Mouse (Mus musculus) neural tube, embryonic 14.5 days (tissue): ENCODE results near the gene Ubb. TPM values are rescaled to one million over a fixed set of nuclear protein-coding genes. Genes with fewer than 3 reads are reported as not detected.

ENCODE experiments used
- ATAC-seq: fragments of 200-750 bp; cut with Nextera tagmentation; 2 replicates; pipeline ENCODE4 v1.8.0; 2017; ENCODE audit warnings: low read depth, mild to moderate bottlenecking, moderate TSS enrichment, moderate library complexity
- H3K27ac ChIP-seq: fragments of 300-500 bp; sonication (generic); 2 replicates; pipeline ENCODE4 v1.5.1; 2014; ENCODE audit warnings: low read depth, mild to moderate bottlenecking, control low read depth, low read length, moderate library complexity, mixed read lengths
- H3K27me3 ChIP-seq: fragments of 300-500 bp; sonication (generic); 2 replicates; pipeline ENCODE4 v1.6.1; 2014; ENCODE audit warnings: low read length; ENCODE audit not compliant: control insufficient read depth, insufficient read depth
- H3K36me3 ChIP-seq: fragments of 300-500 bp; sonication (generic); 2 replicates; pipeline ENCODE4 v1.6.1; 2014; ENCODE audit warnings: low read length, mixed read lengths; ENCODE audit not compliant: control insufficient read depth, insufficient read depth
- H3K4me1 ChIP-seq: fragments of 300-500 bp; sonication (generic); 2 replicates; pipeline ENCODE4 v1.6.1; 2014; ENCODE audit warnings: low read length; ENCODE audit not compliant: control insufficient read depth, insufficient read depth
- H3K4me2 ChIP-seq: fragments of 300-500 bp; sonication (generic); 2 replicates; pipeline ENCODE4 v1.6.1; 2014; ENCODE audit warnings: mild to moderate bottlenecking, low read depth, low read length, control low read depth
- H3K4me3 ChIP-seq: fragments of 300-500 bp; sonication (generic); 2 replicates; pipeline ENCODE4 v1.5.1; 2014; ENCODE audit warnings: low read depth, low read length, control low read depth, mixed read lengths
- H3K9ac ChIP-seq: fragments of 300-500 bp; sonication (generic); replicated peaks from 2 replicates; pipeline ENCODE4 v1.6.1; 2014; ENCODE audit warnings: low read depth, mild to moderate bottlenecking, control low read depth, low read length, mixed read lengths
- H3K9me3 ChIP-seq: fragments of 300-500 bp; sonication (generic); 2 replicates; pipeline ENCODE4 v1.6.1; 2016; ENCODE audit warnings: low read length; ENCODE audit not compliant: control insufficient read depth
- WGBS: fragments of 180-500 bp; shearing (Covaris S2); extraction: QIAGEN DNeasy Blood & Tissue Kit; methylation state at CpG from one replicate; pipeline ENCODE4 v1.1.7; 2014; 5-methylcytosine and 5-hydroxymethylcytosine counted together
- polyA plus RNA-seq: library from polyadenylated mRNA; unstranded; fragments of >200 nt; fragmentation: Nextera tagmentation; extraction: Ambion mirVana; gene quantifications from 2 replicates; pipeline ENCODE4 v1.2.1, GENCODE M21; 2014

Ubb gene
- polyA plus RNA-seq, 1 experiment from 2014 or later, result 4,516 TPM

DNA sequence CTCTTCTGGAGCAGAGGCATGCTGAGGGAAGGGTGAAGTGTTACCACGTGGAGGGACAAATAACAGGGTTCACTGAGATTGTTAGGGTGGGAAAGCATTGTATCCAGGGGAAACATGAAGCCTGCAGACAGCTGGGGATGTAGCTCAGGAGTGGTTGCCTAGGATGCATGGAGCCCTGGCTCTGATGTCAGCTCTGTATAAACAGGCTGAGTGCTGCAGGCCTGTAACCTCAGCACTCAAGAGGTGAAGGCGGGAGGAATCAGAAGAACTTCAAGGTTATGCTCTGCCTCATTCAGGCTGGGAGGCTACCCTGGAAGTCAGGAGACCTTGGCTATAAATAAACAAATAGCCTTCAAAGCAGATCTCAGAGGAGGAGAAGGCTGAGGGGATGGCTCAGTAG, 32.0 kb upstream of the Ubb start:
- H3K9me3 ChIP-seq, result no peaks in the 10 kb centered on the region
- no peaks in the 10 kb centered on the region for H3K36me3 ChIP-seq
- ATAC-seq, result no peak
- no peak overlapping the region for H3K9ac ChIP-seq
- no peaks in the 10 kb centered on the region for H3K27me3 ChIP-seq
- H3K4me1 ChIP-seq, result no peaks in the 10 kb centered on the region
- no peak overlapping the region for H3K4me2 ChIP-seq
- no peak overlapping the region for H3K4me3 ChIP-seq
- no peak overlapping the region for H3K27ac ChIP-seq
- WGBS, result 34% methylated on average over 2 of the region's 2 CpGs

DNA sequence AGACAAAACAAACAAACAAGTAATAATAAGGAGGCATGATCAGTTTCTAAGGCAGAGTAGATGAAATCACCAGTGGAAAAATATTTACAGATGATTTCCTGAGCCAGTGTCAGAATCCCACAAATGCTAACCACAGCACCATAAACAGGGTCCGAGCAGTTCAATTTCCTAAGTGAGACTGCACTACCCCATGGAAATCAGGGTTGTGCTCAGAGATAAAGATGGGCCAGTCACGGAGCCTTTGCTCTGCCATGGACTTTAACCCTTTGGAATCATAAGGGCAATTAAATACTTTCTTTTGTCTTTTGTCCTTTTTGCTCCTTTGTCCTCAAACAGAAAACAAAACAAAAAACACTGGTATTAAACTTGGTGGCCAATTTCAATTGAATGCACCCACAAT, 28.7 kb upstream of the Ubb start:
- Histone ChIP-seq H3K36me3 (no peaks in the 10 kb centered on the region; the same call in 1 of the 2 replicates), H3K9ac (no peak overlapping the region), H3K27me3 (no peaks in the 10 kb centered on the region), H3K4me3 (no peak overlapping the region), H3K4me2 (no peak overlapping the region), H3K9me3 (no peaks in the 10 kb centered on the region), H3K27ac (no peak overlapping the region), H3K4me1 (no peaks in the 10 kb centered on the region)
- WGBS, result 65% methylated on average over 2 of the region's 2 CpGs
- ATAC-seq, result no peak

DNA sequence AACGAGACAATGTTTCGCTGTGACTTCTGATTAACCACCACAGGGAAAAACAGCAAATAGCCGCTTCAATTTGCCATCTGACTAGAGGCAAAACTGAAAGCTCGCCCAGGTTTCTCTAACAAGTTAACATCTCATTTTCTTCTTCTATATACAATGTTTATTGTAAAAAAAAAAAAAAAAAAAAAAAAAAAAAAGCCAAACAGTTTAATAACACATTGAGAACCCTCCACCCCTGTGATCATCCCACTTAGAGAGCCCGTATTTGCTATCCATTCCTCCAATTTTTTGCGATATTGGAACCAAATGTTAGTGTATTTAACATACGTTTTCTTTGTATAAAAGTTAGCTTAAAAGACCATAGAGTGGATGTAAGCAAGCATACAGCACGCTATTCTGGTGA, 13.9 kb upstream of the Ubb start:
- no peaks in the 10 kb centered on the region for H3K9me3 ChIP-seq
- no peak for ATAC-seq
- no peaks in the 10 kb centered on the region for H3K27me3 ChIP-seq
- peaks cover 3% of the 10 kb centered on the region for H3K36me3 ChIP-seq
- 86% methylated on average over 8 of the region's 8 CpGs for WGBS
- H3K27ac ChIP-seq, result no peak overlapping the region
- peak overlapping the region; percentile 85 for H3K4me3 ChIP-seq
- H3K4me1 ChIP-seq, result peaks cover 11% of the 10 kb centered on the region
- H3K4me2 ChIP-seq, result peak overlapping the region; percentile 81
- peak overlapping the region; percentile 39; the same call in 1 of the 2 replicates for H3K9ac ChIP-seq

DNA sequence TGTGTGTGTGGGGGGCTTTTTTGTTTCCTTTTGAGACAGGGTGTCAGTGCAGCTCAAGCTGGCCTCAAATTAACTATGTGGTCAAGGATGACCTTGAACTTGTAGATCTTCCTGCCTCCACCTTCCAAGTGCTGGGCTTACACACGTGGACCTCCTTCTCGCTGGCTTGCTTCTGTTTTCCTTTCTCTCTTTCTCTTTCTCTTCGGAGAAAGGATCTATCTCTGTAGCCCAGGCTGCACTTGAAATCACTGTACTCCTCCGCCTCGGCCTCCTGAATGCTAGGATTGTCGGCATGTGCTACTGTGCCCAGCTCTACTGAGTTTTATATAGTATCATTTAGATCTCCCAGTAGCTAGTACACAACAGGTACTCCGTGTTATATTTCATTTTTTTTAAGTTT, 13.4 kb upstream of the Ubb start:
- WGBS, result 14% methylated on average over 7 of the region's 7 CpGs
- Histone ChIP-seq H3K4me1 (peaks cover 11% of the 10 kb centered on the region), H3K9ac (peak overlapping the region; percentile 39; the same call in 1 of the 2 replicates)

DNA sequence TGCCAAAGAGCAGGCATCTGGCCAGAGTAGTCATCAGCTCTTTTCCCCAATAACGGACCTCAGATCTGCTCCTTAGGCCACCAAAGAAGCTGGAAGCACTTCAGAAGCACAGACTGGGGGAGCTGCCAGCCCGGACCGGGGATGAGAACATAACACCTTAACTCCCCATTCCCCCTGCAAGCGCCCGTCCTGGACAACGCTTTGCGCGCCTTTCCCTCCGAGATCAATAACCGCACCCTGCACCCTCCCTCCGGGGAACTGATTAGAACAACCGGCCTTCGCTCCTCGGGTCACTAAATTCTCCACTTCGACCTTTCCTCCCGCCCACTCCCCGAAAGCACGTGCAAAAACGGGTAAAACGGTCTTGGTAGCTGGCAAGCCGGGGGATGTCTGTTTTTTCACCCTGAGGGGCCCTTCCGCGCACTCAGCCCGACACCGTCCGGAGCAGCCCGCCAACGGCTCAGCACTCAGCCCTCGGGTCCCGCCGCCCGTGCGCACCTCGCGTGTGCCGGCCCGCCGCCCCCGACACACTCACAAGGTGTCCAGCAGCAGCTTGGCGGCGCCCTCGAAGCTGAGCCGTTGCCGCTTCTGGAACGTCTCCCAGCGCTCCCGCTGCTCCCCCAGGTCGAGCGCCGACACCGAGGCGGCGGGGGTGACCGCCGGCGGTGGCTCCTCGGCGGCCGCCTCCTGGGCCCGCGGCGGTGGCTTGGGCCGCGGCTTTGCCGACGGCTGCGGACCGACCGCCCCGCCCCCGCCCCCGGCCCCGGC, 12.5 kb upstream of the Ubb start:
- Histone ChIP-seq H3K4me1 (peaks cover 11% of the 10 kb centered on the region), H3K9ac (peak overlapping the region; percentile 95), H3K4me3 (peak overlapping the region; percentile 85), H3K9me3 (no peaks in the 10 kb centered on the region), H3K27me3 (no peaks in the 10 kb centered on the region), H3K4me2 (peak overlapping the region; percentile 81), H3K27ac (peak overlapping the region; percentile 80), H3K36me3 (no peaks in the 10 kb centered on the region; the same call in none of the 2 replicates)
- ATAC-seq, result peak; percentile 79
- WGBS, result under 1% methylated on average over 62 of the region's 73 CpGs

More for the DNA sequence above, 13.4 kb upstream of the Ubb start:
- peak overlapping the region; percentile 85 for H3K4me3 ChIP-seq
- H3K27ac ChIP-seq, result no peak overlapping the region
- H3K4me2 ChIP-seq, result peak overlapping the region; percentile 81
- no peaks in the 10 kb centered on the region for H3K9me3 ChIP-seq
- no peaks in the 10 kb centered on the region for H3K27me3 ChIP-seq
- H3K36me3 ChIP-seq, result peaks cover 2% of the 10 kb centered on the region
- no peak for ATAC-seq

DNA sequence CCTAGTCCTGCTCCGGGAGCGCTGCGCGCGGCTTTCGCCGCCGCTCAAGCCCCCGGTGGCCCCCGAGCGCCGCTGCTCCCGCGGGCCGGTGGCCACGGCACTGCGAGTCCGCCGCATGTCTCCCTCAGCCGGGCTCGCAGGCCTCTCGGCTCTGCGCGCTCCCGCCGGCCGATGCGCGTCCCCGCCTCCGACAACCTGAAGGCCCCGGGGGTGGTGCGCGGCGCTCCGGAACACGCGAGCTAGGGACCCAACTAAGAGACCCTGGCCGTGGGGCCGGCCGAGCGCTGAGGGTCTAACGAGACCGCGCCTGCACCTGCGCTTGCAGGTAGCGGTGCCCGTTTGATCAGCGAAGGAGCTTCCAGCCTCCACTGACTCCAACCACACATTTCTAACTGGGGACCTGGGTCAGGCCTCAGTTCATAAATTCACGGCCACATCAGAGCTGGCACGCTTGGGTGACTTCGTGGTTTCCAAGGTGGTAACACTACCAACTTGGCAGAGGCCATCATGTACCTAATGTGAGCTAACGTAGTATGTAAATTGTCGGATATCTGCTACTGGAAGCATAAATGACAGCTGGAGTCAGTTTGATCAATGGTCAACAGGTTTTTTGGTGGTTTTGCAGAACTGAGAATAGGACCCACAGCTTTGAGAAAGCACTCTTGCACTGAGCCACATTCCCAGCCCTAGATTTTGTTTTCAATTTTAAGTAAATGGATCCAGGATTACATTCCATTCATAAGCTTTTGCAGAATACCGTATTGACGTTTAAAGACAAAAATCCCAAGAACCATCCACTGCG, 11.7 kb upstream of the Ubb start, which contains the start of gene Cenpv:
Gene Cenpv, minus strand, starts transcription at position 173 of the 802 bp plus-strand sequence.
- H3K4me2 ChIP-seq, result peak within 1 kb of the TSS; percentile 81
- H3K27me3 ChIP-seq, result no peaks in the 10 kb centered on the region
- peak within 1 kb of the TSS; percentile 85 for H3K4me3 ChIP-seq
- no peaks in the 10 kb centered on the region for H3K9me3 ChIP-seq
- ATAC-seq, result peak; percentile 86
- no peaks in the 10 kb centered on the region for H3K36me3 ChIP-seq
- H3K4me1 ChIP-seq, result peaks cover 11% of the 10 kb centered on the region
- H3K9ac ChIP-seq, result peak within 1 kb of the TSS; percentile 95
- WGBS, result 6% methylated on average over 51 of the region's 57 CpGs
- H3K27ac ChIP-seq, result peak within 1 kb of the TSS; percentile 80

DNA sequence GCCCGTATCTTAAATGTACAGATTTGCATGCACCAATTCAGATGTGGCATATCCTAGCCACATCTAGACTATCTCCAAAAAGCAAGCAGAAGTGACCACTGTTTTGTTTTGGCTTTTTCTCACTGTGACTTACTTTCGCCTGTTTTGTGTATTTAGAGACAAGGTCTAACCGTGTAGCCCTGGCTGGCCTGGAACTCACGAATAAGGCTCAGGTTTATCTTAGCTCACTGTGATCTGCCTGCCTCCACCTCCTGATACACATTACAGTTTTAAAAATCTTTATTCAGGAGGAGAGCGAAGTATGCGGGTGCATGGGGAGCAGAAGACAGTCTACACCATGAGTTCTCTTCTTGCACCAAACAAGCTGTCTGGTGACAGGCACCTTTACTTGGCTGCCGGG, 10.8 kb upstream of the Ubb start:
- no peak overlapping the region for H3K9ac ChIP-seq
- H3K9me3 ChIP-seq, result no peaks in the 10 kb centered on the region
- no peaks in the 10 kb centered on the region for H3K36me3 ChIP-seq
- no peak for ATAC-seq
- no peak overlapping the region for H3K4me2 ChIP-seq
- no peak overlapping the region for H3K27ac ChIP-seq
- peaks cover 11% of the 10 kb centered on the region for H3K4me1 ChIP-seq
- H3K27me3 ChIP-seq, result no peaks in the 10 kb centered on the region
- 88% methylated on average over 7 of the region's 7 CpGs for WGBS
- H3K4me3 ChIP-seq, result no peak overlapping the region

DNA sequence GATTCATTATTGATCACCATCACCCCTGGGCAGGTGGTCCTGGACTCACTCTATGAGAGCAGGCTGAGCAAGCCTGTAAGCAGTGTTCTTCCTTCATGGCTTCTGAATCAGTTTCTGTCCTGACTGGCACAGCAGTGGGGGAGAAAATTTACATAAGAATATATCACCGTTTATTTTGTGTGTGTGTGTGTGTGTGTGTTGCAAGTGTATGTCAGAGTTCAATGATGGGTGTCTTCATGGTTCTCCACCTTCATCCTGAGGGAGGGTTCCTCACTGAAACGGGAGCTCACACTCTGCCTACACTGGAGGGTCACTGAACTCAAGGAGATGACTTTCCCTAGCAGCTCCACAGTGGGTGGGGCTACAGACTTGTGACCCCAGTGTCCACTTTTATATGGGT, 10.0 kb upstream of the Ubb start:
- WGBS, result 48% methylated on average over 2 of the region's 2 CpGs
- no peak overlapping the region for H3K4me2 ChIP-seq
- no peak overlapping the region for H3K4me3 ChIP-seq
- H3K27ac ChIP-seq, result no peak overlapping the region
- no peaks in the 10 kb centered on the region for H3K9me3 ChIP-seq
- no peak overlapping the region for H3K9ac ChIP-seq
- no peak for ATAC-seq
- no peaks in the 10 kb centered on the region for H3K36me3 ChIP-seq
- no peaks in the 10 kb centered on the region for H3K27me3 ChIP-seq
- H3K4me1 ChIP-seq, result peaks cover 11% of the 10 kb centered on the region

DNA sequence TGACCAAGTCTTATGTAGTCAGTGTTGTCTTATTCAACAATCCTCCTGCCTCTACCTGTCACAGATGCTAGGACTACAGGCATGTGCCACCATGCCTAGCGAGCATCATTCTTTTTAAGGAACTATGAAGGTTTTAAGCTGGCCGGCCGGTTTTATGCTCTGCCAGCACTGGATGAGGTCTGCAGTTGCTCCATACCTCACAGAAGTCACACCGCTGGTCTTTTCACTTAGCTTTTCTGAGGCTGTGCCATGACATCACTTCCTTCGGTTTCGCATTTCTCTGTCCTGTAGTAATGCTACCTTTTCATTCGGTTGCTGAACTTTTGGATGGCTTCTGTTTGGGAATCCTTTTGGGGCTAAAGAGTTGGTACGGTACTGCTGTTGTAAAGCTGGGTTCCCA, 9.4 kb upstream of the Ubb start:
- Histone ChIP-seq H3K4me2 (no peak overlapping the region), H3K9me3 (no peaks in the 10 kb centered on the region), H3K36me3 (no peaks in the 10 kb centered on the region), H3K27me3 (no peaks in the 10 kb centered on the region), H3K4me3 (no peak overlapping the region), H3K4me1 (peaks cover 11% of the 10 kb centered on the region), H3K27ac (no peak overlapping the region), H3K9ac (no peak overlapping the region)
- no peak for ATAC-seq
- 86% methylated on average over 8 of the region's 8 CpGs for WGBS
